Mouse (Mus musculus) C2C12 (cell line): ENCODE results near the gene BC029722. TPM values are rescaled to one million over a fixed set of nuclear protein-coding genes. Genes with fewer than 3 reads are reported as not detected.

ENCODE experiments used
- H3K27me3 ChIP-seq: one replicate; pipeline ENCODE4 v1.6.1; 2011; ENCODE audit not compliant: control insufficient read depth, insufficient read depth, insufficient read length
- H3K36me3 ChIP-seq: one replicate; pipeline ENCODE4 v1.6.1; 2011; ENCODE audit not compliant: control insufficient read depth, insufficient read depth
- H3K4me3 ChIP-seq: one replicate; pipeline ENCODE4 v1.5.1; 2011; ENCODE audit warnings: mild to moderate bottlenecking, control low read depth; ENCODE audit not compliant: poor library complexity, insufficient read depth, severe bottlenecking
- H3K79me2 ChIP-seq: one replicate; pipeline ENCODE4 v1.6.1; 2011; ENCODE audit not compliant: control insufficient read depth, insufficient read depth
- H3K79me3 ChIP-seq: one replicate; pipeline ENCODE4 v1.6.1; 2011; ENCODE audit warnings: low read depth, control low read depth
- H3ac ChIP-seq: one replicate; pipeline ENCODE3; 2011; ENCODE audit warnings: low read depth; ENCODE audit not compliant: control insufficient read depth, insufficient read length
- CEBPB ChIP-seq: IDR thresholded peaks from one replicate; pipeline ENCODE4 v1.6.1; 2011; ENCODE audit warnings: low read depth, mild to moderate bottlenecking, control low read depth, moderate library complexity
- CTCF ChIP-seq: IDR thresholded peaks from one replicate; pipeline ENCODE4 v1.5.1; 2011; ENCODE audit not compliant: control insufficient read depth, insufficient read depth, insufficient read length
- FOSL1 ChIP-seq: IDR thresholded peaks from one replicate; pipeline ENCODE4 v1.8.0; 2011; ENCODE audit warnings: mild to moderate bottlenecking, low read length; ENCODE audit not compliant: poor library complexity, insufficient read depth, severe bottlenecking
- MAX ChIP-seq: IDR thresholded peaks from one replicate; pipeline ENCODE4 v1.6.1; 2011; ENCODE audit warnings: mild to moderate bottlenecking, control low read depth
- MYOD1 ChIP-seq: IDR thresholded peaks from one replicate; pipeline ENCODE4 v1.6.1; 2011; ENCODE audit warnings: low read depth; ENCODE audit not compliant: control insufficient read depth, insufficient read length
- MYOG ChIP-seq: IDR thresholded peaks from one replicate; pipeline ENCODE4 v1.6.1; 2011; ENCODE audit not compliant: control insufficient read depth, insufficient read length; ENCODE audit errors: extremely low read depth
- USF1 ChIP-seq: IDR thresholded peaks from one replicate; pipeline ENCODE4 v1.6.1; 2011; ENCODE audit warnings: low read depth, mild to moderate bottlenecking, control low read depth, moderate library complexity
- long read RNA-seq, 2 experiments: library from polyadenylated mRNA; unstranded; transcript quantifications; one replicate each; pipeline ENCODE4 v2.0.0; 2019 to 2020
- polyA plus RNA-seq: library from polyadenylated mRNA; unstranded; fragments of >200 nt; fragmentation: generic; extraction: Trizol; gene quantifications from one replicate; pipeline ENCODE4 v1.2.1, GENCODE M21; 2012; ENCODE audit warnings: missing spikeins

The BC029722 gene
- polyA plus RNA-seq = 32.9 TPM
- long read RNA-seq, experiment 1, transcript BC029722-201 (2 exons, 1,615 nt) = major isoform, 54 of 73 reads
- long read RNA-seq, experiment 1, partial matches to known transcripts = 17 of 73 reads
- long read RNA-seq, experiment 1, other reads (novel, unspliced or antisense) = 2 of 73 reads
- long read RNA-seq, experiment 2, transcript BC029722-201 (2 exons, 1,615 nt) = major isoform, 41 of 44 reads
- long read RNA-seq, experiment 2, partial matches to known transcripts = 1 of 44 reads
- long read RNA-seq, experiment 2, other reads (novel, unspliced or antisense) = 2 of 44 reads

GRCm38 (mm10) chr2:155819392-155819448 lies at the start of gene BC029722:
Gene BC029722 (minus strand): TSS chr2:155819426.
- Histone ChIP-seq H3ac (peak within 1 kb of the TSS; percentile 96), H3K79me2 (peaks cover 56% of the 10 kb centered on the region), H3K36me3 (peaks cover 55% of the 10 kb centered on the region), H3K27me3 (no peaks in the 10 kb centered on the region), H3K79me3 (peaks cover 29% of the 10 kb centered on the region), H3K4me3 (peak within 1 kb of the TSS; percentile 54)
- TF ChIP-seq MAX (no peak), CEBPB (no peak), MYOD1 (no peak), CTCF (no peak), FOSL1 (no peak), MYOG (no peak), USF1 (no peak)

DNA sequence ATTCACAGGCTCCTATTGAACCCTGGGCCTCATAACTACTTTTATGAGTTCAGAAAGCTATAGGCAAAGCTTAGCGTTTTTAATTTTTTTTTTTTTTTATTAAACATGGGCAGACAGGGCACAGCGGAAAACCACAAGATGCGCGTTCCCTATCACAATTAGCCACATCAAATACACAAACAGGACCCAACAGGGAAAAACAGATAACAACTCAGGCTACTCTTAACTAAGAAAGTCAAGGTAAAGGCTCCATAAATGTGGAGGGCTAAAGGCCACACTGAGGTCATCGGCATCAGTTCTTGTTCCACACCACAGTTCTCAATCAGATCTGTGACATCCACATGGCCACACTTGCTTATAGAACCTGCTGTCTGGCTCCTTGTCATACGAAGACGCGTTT lies 49.1 kb upstream of the BC029722 start:
- no peaks in the 10 kb centered on the region for H3K79me2 ChIP-seq
- H3ac ChIP-seq = no peak overlapping the region
- H3K27me3 ChIP-seq = no peaks in the 10 kb centered on the region
- no peaks in the 10 kb centered on the region for H3K36me3 ChIP-seq
- H3K79me3 ChIP-seq = no peaks in the 10 kb centered on the region
- TF ChIP-seq FOSL1 (no peak), USF1 (no peak), MYOG (no peak), MAX (no peak), CTCF (no peak), CEBPB (no peak), MYOD1 (no peak)
- no peak overlapping the region for H3K4me3 ChIP-seq

DNA sequence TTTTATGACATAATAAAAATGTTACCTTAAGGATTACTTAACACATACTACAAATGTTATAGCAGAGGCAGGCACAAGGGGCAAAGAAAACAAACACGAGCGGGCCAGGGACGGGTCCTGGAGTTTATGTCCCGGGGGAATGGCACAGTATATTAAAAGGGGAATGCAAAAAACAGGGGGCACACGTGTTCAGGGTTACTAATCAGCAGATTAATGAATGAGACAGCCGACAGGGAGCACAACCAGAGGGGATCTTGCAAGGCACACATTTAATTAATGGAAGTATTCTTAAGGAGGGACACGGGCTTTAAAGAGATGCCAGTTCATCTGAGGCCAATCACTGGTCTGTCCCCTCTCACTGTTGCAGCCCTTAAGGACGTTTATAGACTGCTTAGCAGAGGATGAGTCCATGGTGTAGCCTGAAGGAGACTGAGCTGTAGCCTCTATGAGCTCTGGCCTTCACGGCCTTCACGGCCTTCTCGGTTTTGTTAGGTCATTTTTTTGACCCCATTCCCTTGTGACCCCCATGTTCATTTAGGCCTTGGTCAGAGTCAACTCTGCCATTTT lies 44.2 kb upstream of the BC029722 start:
- Histone ChIP-seq H3ac (no peak overlapping the region), H3K36me3 (peaks cover 10% of the 10 kb centered on the region), H3K4me3 (no peak overlapping the region), H3K79me2 (no peaks in the 10 kb centered on the region), H3K27me3 (no peaks in the 10 kb centered on the region), H3K79me3 (no peaks in the 10 kb centered on the region)
- TF ChIP-seq FOSL1 (no peak), CEBPB (no peak), MYOG (no peak), USF1 (no peak), CTCF (no peak), MAX (no peak), MYOD1 (no peak)

- Histone ChIP-seq H3K79me3 (no peaks in the 10 kb centered on the region), H3K36me3 (peaks cover 10% of the 10 kb centered on the region), H3K27me3 (no peaks in the 10 kb centered on the region), H3K79me2 (no peaks in the 10 kb centered on the region), H3K4me3 (no peak overlapping the region), H3ac (no peak overlapping the region)
- TF ChIP-seq MYOD1 = no peak
- TF ChIP-seq FOSL1 = no peak
- no peak for TF ChIP-seq MAX
- no peak for TF ChIP-seq USF1
- TF ChIP-seq CEBPB = no peak
- no peak for TF ChIP-seq MYOG
Measured at GRCm38 (mm10) chr2:155862573-155863300, 43.5 kb upstream of the BC029722 start.

DNA sequence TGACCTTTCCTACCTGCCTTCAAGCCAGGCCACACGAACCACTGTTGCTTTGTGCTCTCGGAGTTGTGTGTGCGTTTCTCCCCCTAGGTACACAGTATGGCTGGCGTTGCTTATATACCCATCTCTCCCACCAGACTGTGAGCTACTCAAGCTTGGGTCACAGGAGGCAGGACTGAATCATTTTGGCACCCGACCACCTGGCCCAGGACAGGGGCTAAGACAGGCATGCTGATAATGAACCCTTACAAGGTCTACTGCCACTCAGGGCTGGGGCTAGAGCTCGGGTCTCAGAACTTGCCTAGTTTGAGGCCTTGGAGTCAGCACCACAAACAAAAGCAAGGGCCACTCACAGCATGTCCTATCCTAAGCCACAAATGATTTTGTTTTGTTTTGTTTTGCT lies 42.4 kb upstream of the BC029722 start:
- H3ac ChIP-seq = no peak overlapping the region
- no peaks in the 10 kb centered on the region for H3K79me3 ChIP-seq
- no peaks in the 10 kb centered on the region for H3K79me2 ChIP-seq
- peaks cover 16% of the 10 kb centered on the region for H3K36me3 ChIP-seq
- H3K4me3 ChIP-seq = no peak overlapping the region
- no peaks in the 10 kb centered on the region for H3K27me3 ChIP-seq
- TF ChIP-seq CEBPB (no peak), CTCF (no peak), MYOD1 (no peak), USF1 (no peak), MYOG (no peak)

DNA sequence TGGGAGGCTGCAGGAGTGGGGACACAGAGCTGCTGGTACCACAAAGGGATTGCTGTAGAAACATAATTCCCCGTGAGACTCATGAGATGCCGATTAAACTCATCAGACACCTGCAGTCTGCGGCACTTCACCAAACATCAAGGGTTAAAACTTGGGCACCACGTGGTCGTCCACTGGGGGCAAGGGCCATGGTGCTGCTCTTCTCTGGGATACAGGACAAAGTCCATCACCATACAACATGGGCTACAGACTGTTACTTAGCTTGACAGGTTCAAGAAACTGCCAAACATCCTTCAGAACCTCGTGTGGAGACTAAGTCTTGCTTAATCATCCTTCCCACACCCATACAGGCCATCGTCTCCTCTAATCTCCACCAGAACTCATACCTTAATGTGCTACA lies 40.9 kb upstream of the BC029722 start:
- Histone ChIP-seq H3ac (no peak overlapping the region), H3K79me2 (no peaks in the 10 kb centered on the region), H3K27me3 (no peaks in the 10 kb centered on the region), H3K36me3 (peaks cover 24% of the 10 kb centered on the region), H3K79me3 (no peaks in the 10 kb centered on the region), H3K4me3 (no peak overlapping the region)
- TF ChIP-seq USF1 = no peak
- no peak for TF ChIP-seq MYOG
- no peak for TF ChIP-seq MYOD1
- no peak for TF ChIP-seq CEBPB
- no peak for TF ChIP-seq MAX
- no peak for TF ChIP-seq CTCF
- TF ChIP-seq FOSL1 = no peak
